Mouse (Mus musculus) lung, postnatal 36 days (tissue): ENCODE measurements at regions not wholly inside any gene's neighbourhood (a gene's known extent, or its start where the extent isn't known, plus 50 kb on each side); places are given as distances from the start of the nearest gene placed in this dataset.

ENCODE experiments used
- DNase-seq: peaks from one replicate; pipeline ENCODE4 v3.0.0; 2022; ENCODE audit warnings: mixed read lengths

DNA sequence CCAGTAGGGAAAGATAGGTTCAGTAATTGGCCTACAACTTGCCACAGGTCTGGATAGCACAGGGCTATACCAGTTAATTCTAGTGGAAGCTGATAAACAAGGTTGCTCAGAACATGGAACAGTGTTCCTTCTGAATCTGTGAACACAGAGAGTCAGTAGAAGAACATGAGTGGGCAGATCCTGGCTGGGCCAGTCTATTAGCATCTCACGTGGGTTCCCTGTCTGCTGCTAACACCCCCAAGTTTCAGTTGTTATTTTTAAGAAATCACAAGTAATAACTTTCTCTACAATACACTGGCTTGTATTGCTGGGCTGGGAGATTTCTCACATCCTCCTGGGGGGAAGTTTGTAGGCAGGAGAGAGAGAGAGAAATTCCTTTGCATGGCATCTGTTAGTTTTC is 369.0 kb upstream of the Pbx1 start:
- no peak for DNase-seq

DNA sequence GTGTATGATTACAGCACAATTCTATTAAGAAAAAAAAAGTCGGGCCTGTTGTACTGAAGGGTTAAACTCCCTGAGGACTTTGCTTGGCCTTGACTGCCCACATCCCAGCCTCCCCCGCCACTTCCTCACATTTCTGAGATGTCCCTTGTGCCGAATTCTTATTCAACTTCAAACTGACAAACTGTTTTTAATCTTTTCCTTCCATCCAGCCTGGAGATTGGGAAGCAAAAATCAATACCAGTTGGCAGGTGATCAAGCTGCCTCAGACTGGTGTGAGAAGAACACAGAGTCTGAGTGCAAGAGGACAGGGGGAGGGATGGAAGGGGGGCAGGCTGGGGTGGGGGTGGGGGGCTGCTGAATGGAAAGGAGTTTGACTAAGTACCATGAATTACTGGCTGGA is 354.7 kb upstream of the Pbx1 start:
- no peak for DNase-seq

DNA sequence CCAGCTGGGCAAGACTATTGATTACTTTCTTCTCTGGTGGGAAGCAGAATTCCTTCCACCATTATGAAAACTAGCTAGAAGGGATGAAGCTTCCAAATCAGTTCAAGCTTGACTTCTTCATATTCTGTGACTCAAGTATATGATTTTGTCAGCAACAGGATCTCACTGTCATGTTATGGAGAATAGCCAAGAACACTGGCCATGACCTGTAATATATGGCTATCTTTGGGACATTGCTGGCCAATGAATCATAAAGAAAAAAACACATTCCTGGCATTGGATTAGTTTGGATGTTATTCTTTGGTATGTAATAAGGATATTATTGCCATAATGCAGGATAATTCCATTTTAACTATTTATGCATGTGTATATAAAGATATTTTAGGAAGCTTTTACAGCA is 351.8 kb upstream of the Pbx1 start:
- DNase-seq = no peak

DNA sequence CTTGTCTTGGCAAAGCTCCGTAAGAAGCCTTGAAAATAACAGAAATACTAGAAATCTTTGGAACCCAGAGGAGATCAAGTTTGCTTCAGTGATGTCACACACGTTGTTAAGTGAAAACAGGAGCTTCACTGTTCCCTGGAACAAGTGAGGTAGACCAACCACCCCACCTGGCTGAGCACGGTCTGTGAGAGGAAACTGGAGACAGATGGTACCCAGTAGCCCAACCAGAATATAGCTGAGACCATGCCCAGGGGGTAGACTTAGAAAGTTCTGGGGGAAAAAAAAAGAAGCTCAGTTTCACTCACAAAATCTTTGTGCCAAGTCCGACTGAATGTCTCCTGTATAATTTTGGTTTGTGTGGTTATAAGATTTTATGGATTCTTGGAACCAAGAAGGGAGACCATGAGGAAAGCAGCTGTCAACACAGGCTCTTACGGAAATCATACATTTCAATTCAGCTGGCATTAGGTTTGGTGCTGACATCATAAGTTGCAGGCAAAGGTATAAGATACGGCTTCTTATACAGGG is 332.4 kb upstream of the Pbx1 start:
- no peak for DNase-seq

DNA sequence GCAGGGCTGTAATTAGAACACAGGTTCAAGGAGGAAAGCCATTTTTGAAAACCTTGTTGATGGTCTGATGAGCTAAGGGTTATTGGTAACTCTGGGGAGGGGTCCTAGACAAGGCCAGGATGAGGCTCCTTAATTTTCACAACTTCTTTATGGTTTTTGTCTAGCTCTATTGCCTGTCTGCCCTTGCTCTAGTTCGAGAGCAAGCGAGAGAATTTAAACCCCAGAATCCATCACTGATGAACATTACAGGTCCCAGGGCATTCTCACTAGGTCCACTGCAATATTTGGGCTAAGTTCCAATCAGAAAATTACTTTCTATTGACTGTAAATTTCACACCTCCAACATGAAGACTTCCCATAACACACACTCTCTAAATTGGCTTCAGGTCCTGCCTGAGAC is 329.0 kb upstream of the Pbx1 start:
- DNase-seq = no peak

DNA sequence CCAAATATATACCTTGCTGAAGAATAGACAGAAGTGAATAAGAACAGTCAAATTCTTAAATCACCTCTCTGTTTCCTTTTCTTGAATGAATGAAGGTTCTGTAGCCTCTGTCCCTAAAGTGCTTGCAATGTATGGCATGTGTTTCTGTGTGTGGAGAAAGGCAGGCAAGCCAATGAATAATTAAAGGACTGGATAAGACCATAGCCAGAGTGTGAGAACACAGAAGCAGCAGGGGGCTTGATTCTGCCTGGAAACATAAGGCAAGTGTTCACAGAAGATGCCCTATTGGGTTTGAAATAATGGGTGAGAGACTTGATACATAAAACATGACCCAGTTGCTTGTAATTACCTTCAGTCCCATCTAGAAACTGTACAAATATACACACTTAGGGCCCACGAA is 328.2 kb upstream of the Pbx1 start:
- DNase-seq = no peak

DNA sequence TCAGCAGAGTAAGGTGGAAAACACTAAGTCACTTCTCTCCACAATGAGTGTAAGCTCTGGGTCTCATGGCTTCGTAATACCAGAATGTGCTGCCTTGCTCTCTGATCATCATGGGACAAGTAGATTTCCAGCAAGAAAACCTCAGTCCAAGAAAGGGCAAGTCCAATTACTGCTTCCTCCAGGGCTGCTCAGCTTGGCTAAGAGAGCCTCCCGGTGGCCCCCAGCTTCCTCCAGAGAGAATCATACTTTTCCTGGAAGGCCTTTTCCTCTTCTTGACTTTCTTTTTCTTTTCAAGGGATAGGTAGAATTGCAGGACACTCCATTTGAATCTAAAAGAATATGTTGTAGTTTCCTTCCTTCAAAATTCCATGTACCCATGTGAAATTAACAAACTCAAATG is 326.8 kb upstream of the Pbx1 start:
- peak; percentile 12 for DNase-seq

DNA sequence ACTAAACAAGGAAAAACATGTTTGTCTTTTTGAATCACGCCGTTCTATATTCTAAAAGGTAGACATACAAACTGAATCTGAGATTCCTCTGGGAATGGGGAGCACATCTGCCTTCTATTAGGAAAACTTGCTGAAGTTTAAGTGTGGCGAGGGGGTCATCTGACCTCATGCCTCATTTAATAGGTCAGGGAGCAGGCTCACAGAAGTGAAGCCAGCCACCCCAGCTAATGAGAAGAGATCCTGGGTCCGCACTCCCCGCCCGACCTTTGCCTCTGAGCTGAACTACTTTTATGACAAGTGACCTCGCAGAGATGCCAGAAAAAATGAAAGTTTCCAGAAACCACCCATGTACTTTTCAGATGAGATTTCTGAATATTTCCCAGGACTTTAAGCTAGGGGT is 322.1 kb upstream of the Pbx1 start:
- no peak for DNase-seq

DNA sequence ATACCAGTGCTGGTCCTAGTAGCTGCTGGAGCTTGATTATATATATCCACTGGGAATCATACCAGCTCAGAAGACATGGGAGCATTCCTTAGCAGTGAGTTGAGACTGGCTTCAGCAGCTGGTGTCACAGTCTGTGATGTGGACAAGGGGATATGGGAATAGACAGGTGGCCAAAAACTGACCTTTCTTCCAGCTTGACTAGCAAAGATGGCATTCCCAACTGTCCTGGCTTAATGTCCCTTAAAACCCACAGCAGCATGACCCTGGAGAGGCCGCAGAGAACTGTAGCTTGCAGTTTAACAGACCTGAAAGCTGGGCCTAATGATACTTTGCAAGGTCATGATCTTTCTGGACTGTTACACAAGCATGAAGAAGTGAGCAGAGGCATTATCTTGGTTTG is 311.4 kb upstream of the Pbx1 start:
- no peak for DNase-seq

DNA sequence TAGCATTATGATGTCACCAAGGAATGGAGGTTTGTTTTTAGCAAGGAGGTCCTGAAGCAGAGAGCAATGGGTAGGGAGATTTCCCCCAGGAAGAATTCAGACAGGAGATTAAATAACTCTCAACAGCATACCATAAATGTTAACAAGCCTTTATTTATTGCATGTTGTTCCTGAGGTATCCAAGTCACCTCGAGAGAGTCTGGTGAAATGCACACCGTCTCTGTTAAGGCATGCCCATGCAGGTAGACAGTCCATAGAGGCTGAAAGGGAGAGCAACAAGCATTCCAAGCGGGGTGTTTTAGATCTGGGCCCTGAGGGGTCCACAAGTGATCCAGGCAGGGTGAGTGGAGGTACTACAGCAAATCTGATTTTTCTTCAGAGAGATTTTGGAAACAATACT is 305.9 kb upstream of the Pbx1 start:
- no peak for DNase-seq

DNA sequence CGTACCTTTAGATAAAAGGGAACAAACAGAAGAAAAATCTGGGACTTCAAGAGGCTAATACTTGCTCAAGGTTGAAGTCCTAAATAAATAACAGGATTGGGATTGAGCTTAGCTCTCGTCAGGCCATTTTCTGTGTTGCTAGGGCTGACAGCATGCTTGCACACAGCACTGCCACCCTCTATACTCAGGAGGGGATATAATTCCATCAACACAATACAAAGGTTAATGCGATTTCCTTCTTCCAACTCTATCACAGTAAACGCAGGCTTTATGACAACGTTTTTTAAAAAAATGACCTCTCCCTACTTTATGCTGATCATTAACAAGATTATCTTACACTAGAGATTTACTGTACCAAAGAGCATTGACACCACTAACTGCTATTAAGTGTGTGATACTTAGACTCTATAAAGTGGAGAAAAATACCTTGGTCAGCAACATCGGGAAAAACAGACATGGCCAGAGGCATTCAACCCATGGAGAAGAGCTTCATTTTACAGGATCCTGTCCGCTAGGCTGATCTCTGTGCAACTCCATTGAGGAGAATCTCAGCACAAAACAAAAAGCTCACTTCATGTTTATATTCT is 305.3 kb upstream of the Pbx1 start:
- DNase-seq = no peak

DNA sequence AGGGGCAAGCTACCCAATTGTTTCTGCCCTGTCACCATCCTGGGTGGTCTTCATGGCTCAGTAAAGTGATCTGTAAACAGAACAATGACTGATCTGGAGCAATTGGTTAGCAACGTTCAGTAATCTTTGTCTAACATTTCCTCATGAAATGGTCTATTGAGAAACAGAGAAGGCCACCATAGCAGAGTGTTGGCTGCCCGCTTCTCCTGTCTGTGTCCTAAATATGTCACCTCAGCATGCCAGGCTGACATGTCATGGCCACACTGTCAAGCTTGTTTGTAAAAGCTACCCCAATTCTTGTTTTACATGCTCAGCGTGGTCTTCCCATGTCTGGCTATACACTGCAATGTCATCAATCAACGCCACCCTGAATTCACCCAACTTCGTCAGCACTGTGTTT is 301.0 kb upstream of the Pbx1 start:
- DNase-seq = no peak

DNA sequence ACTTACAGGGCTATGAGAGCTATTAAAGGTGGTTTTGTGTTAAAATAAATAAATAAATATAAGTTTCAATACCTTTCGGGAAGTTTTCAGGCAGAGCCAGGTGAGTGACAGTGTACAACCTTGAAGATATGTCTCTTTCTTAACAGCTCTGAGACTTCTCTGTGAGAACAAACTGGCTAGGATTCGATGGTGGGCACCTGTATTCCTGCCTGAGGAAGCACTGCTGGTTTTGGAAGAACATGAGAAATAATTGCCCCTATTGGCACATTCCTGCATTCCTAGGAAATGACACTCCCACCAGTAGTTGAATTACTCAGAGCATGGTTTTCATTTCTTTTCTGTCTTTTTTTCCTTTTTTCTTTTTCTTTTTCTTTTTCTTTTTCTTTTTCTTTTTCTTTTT is 277.8 kb upstream of the Pbx1 start:
- DNase-seq = peak; percentile 5

DNA sequence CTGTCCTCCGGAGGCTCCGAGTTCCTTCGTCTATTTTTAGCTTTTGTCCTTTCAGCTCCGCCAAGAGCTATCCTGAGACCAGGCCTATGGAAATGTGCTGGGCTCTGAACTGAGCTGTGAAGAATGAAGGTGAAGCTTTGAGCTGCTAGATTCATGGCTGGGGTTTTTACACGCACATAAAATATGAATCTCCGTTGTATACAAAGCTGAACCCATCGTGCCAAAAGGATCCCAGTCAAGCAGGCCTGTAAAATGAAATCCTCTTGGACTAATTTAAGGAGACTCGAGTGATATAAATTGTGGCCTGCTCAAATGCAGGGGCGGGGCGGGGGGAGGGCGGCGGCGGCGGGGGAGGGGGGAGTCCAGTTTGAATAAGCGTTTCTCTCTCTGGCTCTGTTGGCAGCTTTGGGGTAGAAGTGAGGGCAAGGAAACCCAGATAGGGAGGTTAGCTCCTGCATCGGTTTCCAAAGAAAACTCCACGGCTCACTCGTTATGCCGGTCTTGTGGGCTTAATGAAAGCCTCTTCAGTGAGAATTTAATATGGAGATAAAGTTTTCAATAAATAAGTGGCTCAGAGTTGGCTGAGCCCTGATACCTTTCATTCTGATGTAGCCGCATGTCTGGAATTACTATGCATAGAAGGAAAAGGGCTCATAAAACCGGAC is 277.1 kb upstream of the Pbx1 start:
- DNase-seq = no peak

DNA sequence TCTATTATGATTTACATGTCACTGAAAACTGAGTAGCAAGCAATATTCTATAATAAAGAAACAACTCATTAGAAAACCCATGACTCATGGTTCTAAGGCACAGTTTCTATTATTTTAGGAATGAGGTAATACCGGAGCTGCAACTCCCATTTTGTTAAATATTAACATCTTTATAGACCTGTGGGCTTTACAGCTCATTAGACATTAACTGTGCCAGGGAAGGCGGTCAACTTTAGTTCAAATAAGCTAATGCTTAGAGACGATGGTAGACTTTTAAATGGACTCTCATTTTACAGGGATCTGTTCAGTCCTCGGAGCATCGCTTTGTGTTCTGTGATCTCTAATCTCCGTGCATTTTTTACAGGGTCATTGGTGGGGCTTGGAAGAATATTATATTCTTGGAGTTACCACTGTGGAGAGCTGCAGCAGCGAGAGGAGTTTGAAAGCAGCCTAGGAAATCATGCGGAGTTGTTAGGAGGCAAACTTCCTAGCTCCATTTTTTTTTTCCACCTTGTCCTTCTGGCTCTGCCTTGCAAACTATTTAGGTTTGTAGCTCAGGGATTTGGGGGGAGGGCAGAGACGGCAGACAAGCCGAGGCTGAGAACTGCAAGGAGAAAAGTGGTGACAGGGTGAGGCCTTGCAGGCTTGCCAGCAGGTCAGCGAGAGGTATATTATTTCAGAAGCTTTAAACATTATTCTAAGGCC is 276.2 kb upstream of the Pbx1 start:
- DNase-seq = no peak

DNA sequence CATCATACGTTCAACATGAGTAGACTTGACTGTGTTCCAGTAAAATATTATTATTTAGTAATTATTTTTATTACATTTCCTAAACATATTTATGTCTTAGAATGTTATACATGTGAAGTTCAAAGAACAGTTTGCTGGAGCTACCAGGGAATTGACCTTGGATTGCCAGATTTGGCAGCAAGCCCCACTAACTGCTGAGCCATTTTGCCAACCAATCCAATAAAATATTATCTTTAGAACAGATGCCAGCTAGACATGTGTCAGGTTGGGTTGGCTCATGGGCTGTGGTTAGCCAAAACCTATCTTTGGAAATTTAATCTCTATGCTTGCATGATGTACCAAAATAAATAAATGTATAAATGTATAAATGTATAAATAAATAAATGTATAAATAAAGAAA is 265.3 kb upstream of the Pbx1 start:
- DNase-seq = no peak

DNA sequence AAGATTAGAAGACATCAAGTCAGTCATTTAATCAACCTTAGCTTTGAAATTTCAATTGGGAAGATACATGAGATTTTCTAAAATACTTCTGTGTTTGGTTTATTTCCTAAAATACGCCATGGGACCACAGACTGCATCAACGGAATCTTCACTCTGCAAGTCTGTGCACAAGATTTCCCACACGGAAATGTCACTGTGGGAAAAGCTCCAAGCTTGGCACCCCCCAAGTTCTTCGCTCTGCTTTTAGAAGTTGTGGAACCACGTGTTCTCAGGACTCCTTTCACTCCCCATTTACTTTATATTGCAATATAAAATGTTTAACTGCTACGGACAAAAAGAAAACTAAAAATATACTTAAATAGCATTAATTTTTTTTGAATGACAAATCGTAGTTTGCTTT is 254.8 kb upstream of the Pbx1 start:
- DNase-seq = no peak

DNA sequence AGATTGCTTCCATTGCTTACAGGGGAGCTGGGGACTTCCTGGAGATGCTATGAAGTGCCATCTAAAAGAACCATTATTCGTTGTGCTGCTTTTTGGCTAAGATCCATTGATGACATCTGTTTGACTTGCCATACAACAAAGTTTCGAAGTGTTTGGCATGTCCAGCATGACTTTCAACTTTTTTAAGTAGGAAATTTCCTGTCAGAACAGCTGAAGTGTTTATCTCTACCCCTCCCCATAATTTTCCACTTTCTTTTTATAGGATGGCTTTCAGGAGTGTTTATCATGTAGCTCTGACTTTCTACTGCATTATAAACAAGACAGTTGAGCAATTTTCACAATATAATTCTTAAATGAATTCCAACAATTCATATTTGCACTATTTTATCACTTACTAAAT is 253.1 kb upstream of the Pbx1 start:
- DNase-seq = no peak

DNA sequence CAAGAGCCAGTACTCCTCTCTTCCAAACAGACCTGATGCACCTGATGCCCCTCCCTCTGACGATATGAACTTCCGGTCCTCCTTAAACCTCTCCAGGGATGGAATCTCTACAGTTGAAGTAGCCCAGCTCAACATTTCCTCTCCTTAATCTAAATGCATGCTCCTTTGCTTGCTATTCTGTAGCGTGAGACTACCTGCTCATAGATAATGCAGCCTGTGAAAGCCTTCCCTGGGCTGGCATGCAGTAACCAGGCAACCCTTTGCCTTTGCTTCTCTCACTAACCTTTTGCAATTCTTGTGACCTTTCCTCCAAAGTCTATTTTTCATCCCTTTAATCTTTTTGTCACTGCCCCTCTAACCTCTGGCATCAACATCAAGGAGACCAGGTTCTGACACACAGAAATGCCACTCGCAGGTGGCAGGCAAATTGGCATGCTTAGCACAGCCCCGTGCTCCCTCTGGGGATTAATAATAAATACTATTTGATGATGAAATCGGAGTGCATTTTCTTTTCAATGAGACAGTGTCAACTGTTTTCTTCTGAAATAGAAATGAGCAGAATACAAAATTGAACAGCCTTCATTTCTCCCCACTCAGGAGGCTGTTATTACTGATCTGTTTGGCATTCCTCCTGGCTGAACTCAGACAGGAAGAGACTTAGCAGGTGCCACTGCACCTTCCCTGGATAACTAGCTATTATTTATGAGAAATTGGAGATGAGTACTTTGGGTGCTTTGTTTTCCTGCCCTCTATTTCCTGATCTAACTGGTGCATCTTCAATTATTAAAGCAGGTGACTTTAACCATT is 249.8 kb upstream of the Pbx1 start:
- no peak for DNase-seq

DNA sequence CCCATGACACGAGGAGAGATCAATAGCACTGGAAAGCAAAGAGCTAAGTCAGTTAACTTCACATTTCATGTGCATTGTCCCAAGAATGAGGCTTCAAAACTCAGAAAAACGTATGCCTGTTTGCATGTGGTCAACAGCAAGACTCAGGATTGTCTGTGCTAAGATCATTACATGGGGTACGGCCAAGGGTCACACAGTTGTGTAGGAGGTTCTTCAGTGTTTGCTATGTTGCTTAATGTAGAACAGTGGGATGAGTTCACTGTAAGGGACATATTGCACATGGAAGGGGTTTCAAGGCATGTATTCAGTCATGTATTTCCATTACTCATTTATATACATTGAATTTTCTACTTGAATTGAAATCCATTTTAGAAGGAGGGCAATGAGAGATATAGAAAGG is 248.6 kb upstream of the Pbx1 start:
- no peak for DNase-seq

DNA sequence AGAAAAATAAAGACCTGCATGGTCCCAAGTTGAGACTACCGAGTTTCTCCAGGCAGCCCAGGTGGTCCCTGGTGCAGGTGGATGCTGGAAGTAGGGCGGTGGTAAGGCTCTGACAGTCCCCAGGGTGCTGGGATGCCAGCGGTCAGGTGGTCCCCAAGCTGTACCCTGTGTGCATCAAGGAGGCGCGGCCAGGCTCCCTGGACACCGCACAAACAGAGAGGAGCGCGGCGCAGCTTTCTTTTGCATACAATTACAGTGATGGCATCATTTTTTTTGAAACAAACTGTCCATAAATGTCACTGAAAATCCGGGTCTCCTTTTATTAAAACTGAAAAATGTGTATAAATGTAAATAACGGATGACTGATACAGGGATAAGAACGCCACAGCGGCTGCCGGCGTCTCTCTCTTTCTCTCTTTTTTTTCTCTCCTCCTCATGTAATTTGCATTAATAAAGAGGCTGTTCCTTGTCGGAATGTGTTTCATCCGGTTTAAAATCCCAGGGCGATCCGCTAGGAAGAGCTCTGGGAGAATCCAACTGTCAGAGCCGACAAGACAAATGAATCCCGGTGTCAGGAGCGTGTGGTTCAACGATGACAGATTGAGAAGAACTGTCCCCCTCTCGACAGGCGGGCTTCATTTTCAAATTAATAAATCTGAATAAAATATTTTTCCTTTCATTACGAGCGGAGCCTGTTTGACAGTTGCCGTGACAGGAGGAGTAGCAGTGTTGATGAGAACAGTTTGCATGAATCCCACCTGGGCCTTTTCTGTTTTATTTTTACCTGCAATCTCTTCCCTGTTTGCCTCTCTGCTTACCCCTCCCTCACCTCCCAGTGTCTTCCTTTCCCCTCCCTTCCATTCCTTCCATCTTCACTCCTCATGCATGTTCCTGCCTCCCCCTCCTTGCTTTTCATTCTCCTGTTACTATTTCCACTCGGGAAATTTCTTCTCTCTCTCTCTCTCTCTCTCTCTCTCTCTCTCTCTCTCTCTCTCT is 244.6 kb upstream of the Pbx1 start:
- no peak for DNase-seq

DNA sequence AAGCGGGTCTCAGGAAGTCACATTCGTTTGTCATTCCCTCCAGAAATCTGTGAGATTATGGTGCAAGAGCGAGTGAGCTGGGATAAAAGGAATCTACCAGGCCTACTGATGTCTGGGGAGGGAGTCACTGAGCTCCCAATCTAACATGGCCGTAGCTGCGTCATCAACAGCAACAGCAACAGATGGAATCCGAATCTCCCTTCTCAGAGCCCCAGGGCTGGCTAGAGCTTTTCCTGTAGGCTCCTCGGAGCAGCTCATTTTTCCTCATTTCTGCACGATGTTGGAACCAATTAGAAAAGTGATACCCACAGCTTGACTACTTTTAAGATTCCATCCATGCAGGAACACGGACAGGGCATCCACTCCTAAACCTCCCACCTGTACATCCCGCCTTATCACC is 243.7 kb upstream of the Pbx1 start:
- no peak for DNase-seq
